Mouse (Mus musculus) gastrocnemius, adult 18-20 months (tissue): ENCODE data around the gene Faap100. TPM values are rescaled to one million over a fixed set of nuclear protein-coding genes. Genes with fewer than 3 reads are reported as not detected.

Source experiments
- DNase-seq: peaks from one replicate; pipeline ENCODE4 v3.0.0; 2021; ENCODE audit warnings: low spot score
- total RNA-seq, 2 experiments: library from RNA; stranded (reverse); gene quantifications; 2 replicates each; pipeline ENCODE4 v1.2.3; 2021

The Faap100 gene
- total RNA-seq, 2 experiments from 2014 or later: 8.3 to 19.3 TPM

DNA sequence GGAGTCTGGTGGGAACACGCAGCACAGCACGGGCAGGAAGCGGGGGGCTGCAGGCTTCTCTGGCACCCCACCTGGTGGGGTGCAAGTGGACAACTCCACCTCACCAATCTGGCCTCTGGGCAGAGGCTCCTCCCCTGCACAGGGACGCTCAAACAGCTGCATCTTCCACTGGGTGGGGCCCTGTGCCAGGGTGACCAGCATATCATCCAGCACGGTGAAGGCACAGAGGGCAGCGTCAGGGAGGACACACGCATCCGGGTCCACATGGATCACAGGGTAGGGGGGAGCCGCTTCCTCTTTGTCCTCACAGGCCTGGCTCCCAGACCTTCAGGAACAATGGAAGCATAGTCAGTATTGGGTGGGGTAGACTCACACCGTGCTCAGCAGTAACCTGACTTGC is 1.2 kb downstream of the Faap100 start:
- no peak for DNase-seq

GRCm38 (mm10) chr11:120376302-120377160 is 2.0 kb downstream of the Faap100 start:
- DNase-seq: no peak

GRCm38 (mm10) chr11:120375324-120375723 is 3.2 kb downstream of the Faap100 start:
- DNase-seq: no peak

- peak; percentile 75 for DNase-seq
Observed at GRCm38 (mm10) chr11:120373820-120374586, 4.6 kb downstream of the Faap100 start.

DNA sequence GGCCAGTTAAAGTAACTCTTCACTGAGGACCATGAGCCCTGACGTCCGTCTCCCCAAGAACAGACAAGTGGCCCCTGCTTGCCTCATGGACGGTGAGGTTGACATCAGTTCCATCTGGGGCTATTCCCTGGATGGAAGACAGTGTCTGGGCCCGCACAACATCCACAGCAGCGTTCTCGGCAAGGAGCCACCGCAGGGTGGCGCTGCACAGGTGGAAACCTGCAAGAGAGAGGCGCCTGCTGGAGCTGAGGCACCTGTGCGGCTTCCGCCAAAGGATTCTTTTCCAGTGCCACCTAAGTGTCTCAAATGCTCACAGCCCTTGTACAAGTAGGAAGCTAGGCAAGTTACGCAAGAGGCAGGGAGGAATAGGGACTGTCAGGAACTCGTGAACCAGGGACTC is 5.5 kb downstream of the Faap100 start:
- DNase-seq: no peak

- peak; percentile 77 for DNase-seq
Observed at GRCm38 (mm10) chr11:120369656-120370055, 8.9 kb downstream of the Faap100 start.

- DNase-seq: no peak
Observed at GRCm38 (mm10) chr11:120366443-120367027, 12.0 kb downstream of the Faap100 start.

- peak; percentile 63 for DNase-seq
Observed at GRCm38 (mm10) chr11:120362891-120363290, 15.7 kb downstream of the Faap100 start.

DNA sequence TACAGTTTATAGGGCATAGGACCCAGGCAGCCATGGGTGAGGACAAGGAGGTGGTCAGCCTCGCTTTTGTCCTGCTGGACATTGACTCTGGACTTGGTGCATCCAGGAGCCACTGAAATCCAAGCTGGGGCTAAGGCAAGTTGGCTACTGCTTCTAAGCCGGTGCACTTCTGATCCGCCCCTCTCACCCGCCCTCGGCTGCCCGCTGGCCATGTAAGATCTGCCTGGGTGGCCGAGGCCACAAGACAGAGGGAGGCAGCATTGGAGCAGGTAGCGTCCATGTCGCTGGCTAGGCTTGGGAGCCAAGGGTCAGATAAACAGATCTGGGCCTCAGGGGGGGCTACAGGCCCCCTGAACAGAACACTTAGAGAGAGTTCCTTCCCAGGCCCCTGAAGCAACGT is 17.3 kb downstream of the Faap100 start, which contains the start of gene Fscn2:
Gene Fscn2, plus strand, starts transcription at position 240 of the 400 bp plus-strand sequence.
- DNase-seq: no peak

- no peak for DNase-seq
Observed at GRCm38 (mm10) chr11:120360755-120361154, 17.8 kb downstream of the Faap100 start.

GRCm38 (mm10) chr11:120360062-120360461 is 18.5 kb downstream of the Faap100 start:
- DNase-seq: peak; percentile 92

GRCm38 (mm10) chr11:120359391-120359790 is 19.2 kb downstream of the Faap100 start:
- DNase-seq: peak; percentile 69

- peak; percentile 71 for DNase-seq
Observed at GRCm38 (mm10) chr11:120357791-120358401, 20.7 kb downstream of the Faap100 start.

- no peak for DNase-seq
Observed at GRCm38 (mm10) chr11:120356900-120357299, 21.7 kb downstream of the Faap100 start.

DNA sequence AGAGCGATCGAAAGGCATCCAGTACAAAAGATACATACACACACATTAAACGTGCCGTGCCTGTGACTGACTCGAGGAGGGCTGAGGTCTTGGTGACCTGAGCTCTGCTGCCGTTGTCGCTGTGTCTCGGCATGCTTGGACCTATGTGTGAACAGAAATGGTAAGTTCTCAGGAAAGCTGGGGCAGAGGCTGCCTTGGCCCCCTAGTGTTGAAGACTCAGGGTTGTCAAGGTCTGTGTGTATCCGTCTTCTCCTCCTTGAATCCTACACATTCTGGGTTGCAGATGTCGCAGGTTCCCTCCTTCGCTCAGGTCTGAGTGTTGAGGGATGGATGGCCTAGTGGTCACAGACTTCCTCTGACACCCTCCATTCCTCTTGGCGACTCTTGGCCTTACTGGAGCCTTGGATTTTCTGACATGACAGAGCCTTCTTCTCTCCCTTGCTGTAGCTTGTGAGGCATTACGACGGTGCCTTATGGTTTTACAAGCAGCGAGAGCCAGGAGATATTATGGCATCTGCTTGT is 22.2 kb downstream of the Faap100 start:
- DNase-seq: no peak

- no peak for DNase-seq
Observed at GRCm38 (mm10) chr11:120355277-120356039, 23.1 kb downstream of the Faap100 start.

DNA sequence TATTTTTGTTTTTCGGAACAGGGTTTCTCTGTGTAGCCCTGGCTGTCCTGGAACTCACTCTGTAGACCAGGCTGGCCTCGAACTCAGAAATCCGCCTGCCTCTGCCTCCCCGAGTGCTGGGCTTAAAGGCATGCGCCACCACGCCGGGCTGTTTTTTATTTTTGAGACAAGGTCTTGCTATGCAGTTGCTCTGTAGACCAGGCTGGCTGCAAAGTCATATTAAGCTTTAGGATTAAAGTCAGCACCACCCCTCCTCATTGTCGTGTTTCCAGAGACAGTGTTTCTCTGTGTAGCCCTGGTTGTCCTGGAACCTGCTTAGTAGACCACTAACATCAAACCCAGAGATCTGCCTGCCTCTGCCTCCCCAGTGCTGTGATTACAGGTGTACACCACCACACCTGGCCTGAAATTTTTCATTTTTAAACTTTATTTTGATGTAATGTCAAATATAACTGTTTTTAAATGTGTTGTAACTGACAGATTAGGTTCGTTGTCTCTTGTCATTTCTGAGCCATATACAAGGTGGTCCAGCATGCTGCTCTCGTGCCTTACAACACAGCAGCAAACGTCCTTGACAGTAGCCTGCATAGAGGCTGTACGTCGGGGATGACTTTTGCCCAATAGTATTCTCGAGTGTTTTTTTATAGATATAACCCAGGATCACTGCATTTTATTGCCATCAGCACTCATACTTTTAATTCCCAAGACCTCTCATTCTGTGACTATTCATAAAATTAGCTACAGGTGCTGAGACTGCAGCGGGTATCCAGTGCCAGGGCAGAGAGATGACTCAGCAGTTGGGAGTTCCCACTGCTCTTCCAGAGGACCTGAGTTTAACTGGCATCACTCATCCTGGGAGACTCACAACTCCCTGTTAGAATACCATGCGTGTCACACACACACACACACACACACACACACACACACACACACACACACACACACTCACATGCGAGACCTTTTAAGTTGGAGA is 24.0 kb downstream of the Faap100 start:
- no peak for DNase-seq

DNA sequence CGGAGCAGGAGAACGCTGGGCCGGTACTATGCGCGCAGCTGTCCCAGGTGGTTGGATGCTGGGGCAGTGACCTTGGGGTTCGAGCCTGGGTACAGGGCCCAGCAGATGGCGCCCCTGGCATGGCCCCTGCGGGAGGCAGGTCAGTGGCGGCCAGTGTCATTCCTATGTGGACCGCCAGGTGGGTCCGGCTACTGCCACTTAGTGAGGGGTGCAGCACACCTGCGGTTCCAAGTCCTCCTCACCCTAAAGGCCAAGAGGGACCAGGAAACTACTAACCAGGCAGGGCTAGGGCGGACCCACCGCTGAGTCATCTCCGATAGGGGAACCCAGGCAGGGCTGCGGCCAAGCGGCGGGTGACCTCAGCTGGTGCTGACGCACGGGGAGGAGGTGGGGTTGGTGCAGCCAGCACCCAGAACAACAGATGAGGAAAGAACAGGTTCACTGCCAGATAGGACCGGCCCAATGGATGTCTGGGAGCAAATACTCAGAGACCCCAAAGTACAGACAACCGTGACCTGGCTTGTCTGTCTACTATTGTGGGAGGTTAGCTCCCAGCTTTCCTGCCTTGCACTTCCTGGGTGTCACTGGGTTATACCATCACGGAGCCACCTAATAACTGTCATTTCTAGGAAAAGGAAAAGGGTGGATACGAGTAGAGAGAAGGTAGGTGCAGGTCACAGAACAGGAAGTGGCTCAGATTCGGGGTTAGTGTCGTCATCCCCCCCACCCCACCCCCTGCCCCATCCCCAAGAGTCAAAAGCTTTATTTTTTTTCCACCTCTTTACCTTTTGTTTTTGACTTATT is 24.9 kb downstream of the Faap100 start:
- DNase-seq: peak; percentile 90
